Mouse (Mus musculus) cerebellum, postnatal 14 days (tissue): ENCODE data around the gene Fbxo40.

Experiments used
- DNase-seq, 2 experiments: peaks; one replicate each; pipeline ENCODE4 v3.0.0; 2021; ENCODE audit warnings: mixed read lengths in 2 of 2

Fbxo40 gene

GRCm38 (mm10) chr16:36921067-36921613 lies 69.1 kb downstream of the Fbxo40 start:
- DNase-seq: no peak

- DNase-seq: no peak
These were observed 69.9 kb downstream of the Fbxo40 start for GRCm38 (mm10) chr16:36920410-36920809.

GRCm38 (mm10) chr16:36918505-36918904 lies 71.8 kb downstream of the Fbxo40 start:
- DNase-seq: no peak

GRCm38 (mm10) chr16:36914195-36914594 lies 76.1 kb downstream of the Fbxo40 start:
- no peak for DNase-seq
